Mouse (Mus musculus) thymus, postnatal 0 days (tissue): ENCODE measurements around the gene Ndufv2. TPM values are rescaled to one million over a fixed set of nuclear protein-coding genes. Genes with fewer than 3 reads are reported as not detected.
A peak's percentile ranks its signal among the peaks of the same experiment; 100 is the strongest.
"Not testable (repeated sequence)": the region's sequence is repeated elsewhere in the genome, so short reads cannot be mapped to it uniquely, and the experiment has no call there.

Experiments used
- DNase-seq: peaks from one replicate; pipeline ENCODE4 v3.0.0-alpha.2; 2015; ENCODE audit warnings: low spot score
- polyA plus RNA-seq: library from polyadenylated mRNA; unstranded; fragments of >200 nt; fragmentation: Nextera tagmentation; extraction: Ambion mirVana; gene quantifications from 2 replicates; pipeline ENCODE4 v1.2.1, GENCODE M21; 2015

Ndufv2 gene
- polyA plus RNA-seq, 1 experiment from 2014 or later: 346 TPM

GRCm38 (mm10) chr17:66085038-66085437 lies 16.3 kb downstream of the Ndufv2 start:
- DNase-seq: no peak

GRCm38 (mm10) chr17:66084486-66084885 lies 16.9 kb downstream of the Ndufv2 start:
- no peak for DNase-seq

GRCm38 (mm10) chr17:66077437-66077850 lies 23.9 kb downstream of the Ndufv2 start:
- DNase-seq: no peak

GRCm38 (mm10) chr17:66076934-66077333 lies 24.4 kb downstream of the Ndufv2 start, which contains the start of gene Ankrd12:
TSS of gene Ankrd12 (minus strand) at chr17:66077089.
- DNase-seq: peak; percentile 95

GRCm38 (mm10) chr17:66076174-66076927 lies 25.0 kb downstream of the Ndufv2 start:
- DNase-seq: peak; percentile 52

- no peak for DNase-seq
These were observed 25.6 kb downstream of the Ndufv2 start for GRCm38 (mm10) chr17:66075827-66076173.

GRCm38 (mm10) chr17:66073971-66074370 lies 27.4 kb downstream of the Ndufv2 start:
- DNase-seq: no peak

GRCm38 (mm10) chr17:66069036-66069435 lies 32.3 kb downstream of the Ndufv2 start:
- DNase-seq: not testable (repeated sequence)

- no peak for DNase-seq
These were observed 36.2 kb downstream of the Ndufv2 start for GRCm38 (mm10) chr17:66065115-66065514.

GRCm38 (mm10) chr17:66061241-66061938 lies 40.0 kb downstream of the Ndufv2 start:
- peak; percentile 16 for DNase-seq

GRCm38 (mm10) chr17:66058160-66058559 lies 43.2 kb downstream of the Ndufv2 start:
- DNase-seq: no peak

GRCm38 (mm10) chr17:66057145-66057544 lies 44.2 kb downstream of the Ndufv2 start:
- DNase-seq: no peak

GRCm38 (mm10) chr17:66053349-66053748 lies 48.0 kb downstream of the Ndufv2 start:
- no peak for DNase-seq

- no peak for DNase-seq
These were observed 52.6 kb downstream of the Ndufv2 start for GRCm38 (mm10) chr17:66048795-66049194.

- DNase-seq: peak; percentile 10
These were observed 53.2 kb downstream of the Ndufv2 start for GRCm38 (mm10) chr17:66048199-66048598.

GRCm38 (mm10) chr17:66043679-66044078 lies 57.7 kb downstream of the Ndufv2 start:
- DNase-seq: not testable (repeated sequence)

GRCm38 (mm10) chr17:66041020-66041419 lies 60.3 kb downstream of the Ndufv2 start:
- no peak for DNase-seq

GRCm38 (mm10) chr17:66033239-66033638 lies 68.1 kb downstream of the Ndufv2 start:
- DNase-seq: no peak

- DNase-seq: no peak
These were observed 69.4 kb downstream of the Ndufv2 start for GRCm38 (mm10) chr17:66031991-66032390.
